Mouse (Mus musculus) spleen, postnatal 4 days (tissue): ENCODE data around the gene Sf1.

ENCODE experiments used
- DNase-seq, 2 experiments: peaks; one replicate each; pipeline ENCODE4 v3.0.0; 2022; ENCODE audit warnings: low spot score in 2 of 2

The Sf1 gene

DNA sequence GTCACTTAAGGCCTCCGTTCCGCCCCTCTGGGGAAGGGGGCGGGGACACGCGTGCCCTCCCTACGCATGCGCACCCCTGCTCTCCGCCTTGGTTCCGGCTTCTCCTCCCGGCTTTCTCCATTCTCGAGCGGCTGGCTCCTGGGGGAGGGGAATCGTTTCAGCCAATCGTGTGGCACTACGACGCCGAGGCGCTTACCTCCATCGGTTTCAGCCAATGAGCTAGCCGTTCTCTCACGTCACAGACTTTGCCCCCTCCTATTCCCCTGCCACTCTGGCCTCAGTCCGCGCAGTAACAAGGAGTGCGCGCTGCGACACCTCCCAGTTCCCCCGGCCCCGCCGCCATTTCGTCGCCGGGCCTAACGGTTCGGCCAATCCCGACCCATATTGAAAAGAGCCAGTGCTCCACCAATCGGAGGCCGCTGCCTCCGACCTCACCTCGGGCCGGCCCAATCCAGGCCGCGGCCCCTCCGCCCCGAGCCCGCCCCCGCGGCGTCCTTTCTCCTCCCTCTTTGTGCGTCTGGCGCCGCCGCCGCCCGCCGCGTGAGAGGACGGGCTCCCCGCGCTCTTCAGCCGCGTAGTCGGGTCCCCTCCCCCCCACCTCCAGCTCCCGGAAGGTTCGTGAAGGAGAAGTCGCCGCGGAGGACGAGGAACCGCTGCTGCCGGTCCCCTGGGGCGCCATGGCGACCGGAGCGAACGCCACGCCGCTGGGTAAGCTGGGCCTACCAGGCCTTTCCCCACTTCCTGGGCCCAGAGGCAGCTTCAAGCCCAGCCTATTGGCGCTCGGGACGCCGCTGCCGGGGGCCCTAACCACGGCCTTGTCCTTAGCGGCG lies at the start of gene Sf1:
Gene Sf1 (plus strand): TSS at position 280 of the 830 bp plus-strand sequence.
- peak; percentile 100 for DNase-seq

DNA sequence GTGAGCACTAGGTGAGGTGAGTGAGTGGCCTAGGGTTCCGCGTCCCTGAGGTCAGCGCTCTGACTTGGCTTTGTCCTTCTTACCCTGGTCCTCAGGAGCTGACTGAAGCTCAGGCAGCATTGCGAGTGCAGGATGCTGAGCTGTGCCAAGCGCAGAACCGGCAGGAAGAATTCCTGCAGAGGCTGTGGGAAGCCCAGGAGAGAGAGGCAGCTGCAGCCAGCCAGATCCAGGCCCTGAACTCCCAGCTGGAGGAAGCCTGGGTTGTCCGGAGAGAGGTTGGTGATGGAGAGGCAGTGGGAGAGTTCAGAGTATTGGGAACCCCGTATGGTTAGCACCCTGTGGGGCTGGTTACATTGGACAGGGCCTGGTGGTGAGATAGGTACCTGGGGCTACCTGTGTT lies 49.7 kb upstream of the Sf1 start:
- no peak for DNase-seq

DNA sequence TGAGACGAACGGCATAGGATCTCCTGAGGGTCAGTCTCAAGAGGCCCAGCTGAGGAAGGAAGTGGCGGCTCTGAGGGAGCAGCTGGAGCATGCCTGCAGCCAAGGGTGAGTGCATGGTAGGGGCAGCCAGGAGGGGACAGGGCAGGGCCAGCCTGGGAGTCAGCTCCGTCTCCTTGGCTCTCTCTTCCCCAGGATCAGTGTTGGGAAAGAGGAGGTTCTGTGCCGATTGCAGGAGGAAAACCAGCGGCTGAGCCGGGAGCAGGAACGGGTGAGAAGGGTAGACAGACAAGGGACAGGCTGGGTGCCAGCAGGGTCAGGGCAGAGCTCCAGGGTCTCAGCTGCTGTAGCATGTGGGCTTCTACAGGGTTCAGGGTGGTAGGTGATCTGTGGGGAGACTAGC lies 49.0 kb upstream of the Sf1 start:
- DNase-seq, result no peak

DNA sequence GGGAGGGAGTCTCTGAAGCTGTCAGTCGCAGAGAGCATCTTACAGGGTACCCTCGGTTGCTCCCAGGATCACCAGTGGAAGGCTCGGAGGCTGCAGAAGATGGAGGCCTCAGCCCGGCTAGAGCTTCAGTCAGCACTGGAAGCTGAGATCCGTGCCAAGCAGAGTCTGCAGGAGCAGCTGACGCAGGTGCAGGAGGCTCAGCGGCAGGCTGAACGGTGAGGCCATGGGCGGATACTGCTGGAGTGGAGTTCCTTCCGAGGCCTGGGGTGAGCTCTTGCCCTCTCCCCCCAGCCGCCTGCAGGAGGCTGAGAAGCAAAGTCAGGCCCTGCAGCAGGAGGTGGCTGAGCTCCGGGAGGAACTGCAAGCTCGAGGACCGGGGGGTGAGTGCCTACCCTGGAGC lies 47.9 kb upstream of the Sf1 start:
- DNase-seq, result no peak

DNA sequence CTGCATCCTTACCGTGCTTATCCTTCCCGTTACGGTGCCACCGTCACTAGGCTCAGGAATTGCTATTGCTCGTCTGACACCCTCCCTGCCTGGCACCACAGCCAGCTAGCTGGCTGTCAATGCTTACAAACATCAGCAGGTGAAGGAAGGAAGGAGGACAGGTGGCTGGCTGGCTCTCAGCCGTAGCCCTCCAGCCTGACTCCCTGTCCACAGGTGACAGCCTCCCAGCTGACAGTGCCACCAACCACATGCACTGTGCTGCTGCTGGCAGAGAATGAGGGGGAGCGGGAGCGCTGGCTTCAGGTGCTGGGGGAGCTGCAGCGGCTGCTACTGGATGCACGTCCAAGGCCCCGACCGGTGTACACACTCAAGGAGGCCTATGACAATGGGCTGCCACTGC lies 45.3 kb upstream of the Sf1 start:
- DNase-seq, result no peak

DNA sequence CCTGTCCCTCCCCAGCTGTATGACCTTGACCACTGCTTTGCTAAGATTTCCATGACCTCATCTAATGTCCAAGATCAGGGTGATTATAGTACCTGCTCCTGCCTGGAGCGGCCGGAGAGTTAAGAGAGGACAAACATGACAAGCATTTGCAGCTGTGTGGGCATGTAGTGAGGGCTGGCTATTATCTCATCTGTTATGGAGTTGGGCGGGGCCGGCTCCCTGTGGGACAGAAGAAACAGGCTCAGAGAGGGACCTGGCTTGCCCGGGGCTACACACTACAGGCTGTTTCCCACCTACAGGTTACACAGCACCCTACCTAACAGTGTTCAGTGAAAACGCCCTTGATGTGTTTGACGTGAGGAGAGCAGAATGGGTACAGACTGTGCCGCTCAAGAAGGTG lies 42.1 kb upstream of the Sf1 start:
- no peak for DNase-seq

DNA sequence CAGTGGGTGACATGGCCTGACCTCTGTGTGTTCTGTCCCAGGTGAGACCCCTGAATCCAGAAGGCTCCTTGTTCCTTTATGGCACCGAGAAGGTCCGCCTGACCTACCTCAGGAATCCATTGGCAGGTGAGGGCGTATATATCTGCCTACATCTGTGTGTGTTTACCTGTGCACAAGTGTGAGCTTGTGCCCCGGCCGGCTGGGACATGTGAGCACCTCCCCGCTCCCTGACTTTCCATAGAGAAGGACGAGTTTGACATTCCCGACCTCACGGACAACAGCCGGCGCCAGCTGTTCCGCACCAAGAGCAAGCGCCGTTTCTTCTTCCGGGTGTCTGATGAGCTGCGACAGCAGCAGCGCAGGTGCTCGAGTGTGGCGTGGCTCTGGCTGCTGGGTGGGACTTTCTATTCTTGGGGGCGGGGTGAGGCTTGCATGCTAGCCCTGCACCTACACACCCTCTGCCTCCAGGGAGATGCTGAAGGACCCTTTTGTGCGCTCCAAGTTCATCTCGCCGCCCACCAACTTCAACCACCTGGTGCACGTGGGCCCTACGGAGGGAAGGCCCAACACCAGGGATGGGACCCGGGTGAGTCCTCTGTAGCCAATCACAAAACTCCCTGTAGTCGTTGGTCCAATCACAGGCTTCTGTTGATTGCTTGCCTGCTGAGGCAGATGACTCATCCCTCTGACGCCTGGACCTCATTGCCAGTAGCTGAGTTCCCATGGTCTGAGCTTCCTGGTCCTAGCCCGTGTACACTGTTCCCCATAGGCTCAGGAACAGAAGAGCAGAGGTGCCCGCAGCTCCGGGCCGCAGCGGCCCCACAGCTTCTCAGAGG lies 41.5 kb upstream of the Sf1 start:
- DNase-seq, result no peak

DNA sequence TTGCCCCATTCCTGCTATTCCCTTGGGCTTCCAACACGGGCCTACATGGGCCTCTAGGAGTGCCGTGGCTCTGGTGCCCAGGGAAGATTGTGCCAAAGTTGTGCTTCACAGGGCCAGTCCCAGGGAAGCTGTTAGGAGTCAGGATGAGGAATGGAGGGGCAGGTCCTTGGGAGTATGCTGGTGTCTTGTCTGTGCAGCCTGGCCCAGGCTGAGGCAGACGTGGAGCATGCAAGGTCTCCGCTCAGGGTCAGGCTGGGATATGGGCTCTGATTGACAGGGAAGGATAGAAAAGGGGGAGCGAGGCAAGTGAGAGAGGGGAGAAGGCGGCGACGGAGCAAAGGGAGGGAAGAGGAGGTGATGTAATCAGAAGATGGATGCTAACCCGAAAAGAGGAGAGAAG lies 38.7 kb upstream of the Sf1 start:
- no peak for DNase-seq

DNA sequence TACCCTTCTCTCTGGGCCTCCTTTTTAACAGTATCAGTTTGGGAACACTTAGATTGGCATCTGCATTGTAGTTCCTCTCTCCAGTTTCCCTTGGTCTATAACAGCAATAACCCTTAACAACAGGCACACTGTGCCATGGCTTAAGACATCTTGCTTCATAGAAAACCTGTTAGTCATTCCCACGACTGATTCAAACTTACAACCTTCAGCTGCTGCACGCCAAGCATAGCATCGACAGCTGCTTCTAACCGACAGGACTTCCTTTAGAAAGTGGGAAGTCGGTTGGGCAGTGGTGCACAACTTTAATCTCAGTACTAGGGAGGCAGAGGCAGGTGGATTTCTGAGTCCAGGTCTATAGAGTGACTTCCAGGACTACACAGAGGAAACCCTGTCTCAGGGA lies 32.3 kb upstream of the Sf1 start:
- DNase-seq, result no peak

DNA sequence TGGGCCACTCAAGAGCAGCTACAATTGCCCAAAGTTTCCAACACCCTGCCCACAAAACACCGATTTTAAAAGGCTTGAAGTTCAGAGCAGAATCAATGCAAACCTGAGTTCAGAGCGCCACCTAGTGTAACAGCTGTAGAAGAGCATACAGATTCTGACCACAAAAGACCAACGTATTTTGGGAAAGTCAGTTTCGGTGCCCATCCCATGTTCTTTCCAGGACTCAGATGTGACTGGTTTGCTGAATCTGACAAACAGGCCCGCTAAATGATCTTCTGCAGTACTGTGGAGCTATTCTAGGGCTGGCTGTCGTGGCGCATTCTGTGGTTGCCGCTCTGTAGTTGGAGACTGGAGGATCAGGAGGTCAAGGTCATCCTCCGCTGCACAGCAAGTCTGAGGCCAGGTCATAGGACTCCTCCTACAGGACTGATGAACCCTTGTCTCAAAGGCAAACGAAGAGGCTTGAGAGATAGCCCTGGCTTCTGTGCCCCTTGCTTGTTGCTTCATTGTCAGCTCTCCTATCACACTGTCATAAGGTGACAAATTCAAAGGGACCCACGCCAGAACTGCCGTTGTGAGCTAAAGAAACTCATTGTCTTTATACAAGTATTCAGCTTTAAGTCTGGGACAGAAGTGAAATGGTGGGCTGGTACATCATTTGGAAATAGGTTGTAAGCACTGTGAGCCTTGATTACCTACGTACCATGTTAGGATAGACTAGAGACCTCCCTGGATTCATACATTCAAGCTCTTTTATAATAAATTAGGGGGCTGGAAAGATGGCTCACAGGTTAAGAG lies 31.6 kb upstream of the Sf1 start:
- peak; percentile 61 to 83 for DNase-seq

DNA sequence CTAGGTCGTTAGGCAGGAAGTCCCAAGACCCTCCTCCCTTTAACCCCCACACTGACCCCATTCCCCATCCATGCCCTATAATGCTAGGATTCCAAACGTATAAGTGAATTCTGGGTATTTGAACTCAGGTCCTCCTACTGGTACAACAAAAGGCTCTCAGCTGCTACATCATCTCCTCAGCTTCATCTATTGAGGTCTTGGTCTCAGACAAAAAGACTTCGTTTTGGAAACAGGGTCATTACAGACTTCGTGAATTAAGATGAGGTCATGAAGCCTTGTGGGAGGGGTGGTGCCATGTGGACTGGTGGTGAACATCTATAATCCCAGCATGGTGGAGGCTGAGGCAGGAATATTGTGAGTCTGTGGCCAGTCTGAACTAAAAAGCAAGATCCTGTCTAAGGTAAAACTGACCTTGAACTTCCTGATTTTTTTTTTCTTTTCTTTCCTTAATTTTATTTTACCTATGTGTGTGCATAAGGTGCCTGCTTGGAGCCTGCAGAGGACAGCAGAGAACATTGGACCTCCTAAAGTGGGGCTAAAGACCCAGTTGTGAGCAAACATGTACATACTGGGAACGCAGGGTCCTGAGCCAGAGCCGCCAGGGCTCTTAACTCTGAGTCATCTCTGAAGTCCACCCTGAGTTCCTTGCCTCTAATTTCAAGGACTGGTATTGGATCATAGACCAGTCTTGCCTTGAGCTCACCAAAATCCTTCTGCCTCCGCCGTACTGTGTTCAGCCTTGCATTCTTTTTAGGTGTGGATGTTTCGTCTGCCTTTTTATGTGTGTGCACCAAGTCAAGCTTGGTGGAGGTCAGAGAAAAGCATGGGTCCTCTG lies 29.5 kb upstream of the Sf1 start:
- no peak for DNase-seq

DNA sequence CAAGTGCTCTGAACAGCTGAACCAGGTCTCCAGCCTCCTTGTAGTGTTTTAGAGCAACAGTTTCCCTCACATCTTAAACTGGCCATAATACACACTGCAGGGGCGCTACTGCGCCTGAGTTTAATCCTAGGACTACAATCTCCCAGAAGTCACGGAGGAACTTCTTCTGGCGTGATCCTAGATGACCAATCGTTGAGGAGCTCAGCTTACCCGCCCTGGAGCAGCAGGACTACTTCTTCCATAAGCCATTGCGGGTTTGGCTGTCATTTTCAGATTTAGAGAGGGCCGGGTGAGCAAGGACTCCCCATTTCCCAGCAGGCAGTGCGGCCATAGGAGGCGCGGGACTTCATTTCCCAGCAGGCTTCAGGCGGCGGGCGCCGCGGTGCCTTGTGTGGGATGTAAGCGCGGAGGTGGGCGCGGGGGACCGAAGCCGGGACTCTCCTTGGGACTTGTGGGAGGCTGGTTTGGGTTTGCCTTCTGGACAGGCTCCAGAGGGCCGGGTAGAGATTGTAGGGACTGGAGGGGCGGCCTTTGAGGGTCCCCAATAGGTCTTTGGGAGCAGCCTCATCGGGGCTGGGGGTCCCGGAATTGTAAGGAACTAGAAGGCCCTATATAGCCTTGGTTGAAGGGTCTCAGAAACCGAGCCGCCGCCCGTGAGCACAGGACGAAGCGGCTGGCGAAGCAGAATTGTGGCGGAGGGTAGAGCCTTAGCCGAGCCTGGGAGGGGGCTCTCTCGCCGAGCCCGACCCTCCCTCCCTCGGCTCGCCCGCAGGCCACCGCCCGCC lies 28.6 kb upstream of the Sf1 start, which contains the start of gene Men1:
Gene Men1 (plus strand): TSS at position 307 of the 785 bp plus-strand sequence.
- DNase-seq, result peak; percentile 87 to 92

DNA sequence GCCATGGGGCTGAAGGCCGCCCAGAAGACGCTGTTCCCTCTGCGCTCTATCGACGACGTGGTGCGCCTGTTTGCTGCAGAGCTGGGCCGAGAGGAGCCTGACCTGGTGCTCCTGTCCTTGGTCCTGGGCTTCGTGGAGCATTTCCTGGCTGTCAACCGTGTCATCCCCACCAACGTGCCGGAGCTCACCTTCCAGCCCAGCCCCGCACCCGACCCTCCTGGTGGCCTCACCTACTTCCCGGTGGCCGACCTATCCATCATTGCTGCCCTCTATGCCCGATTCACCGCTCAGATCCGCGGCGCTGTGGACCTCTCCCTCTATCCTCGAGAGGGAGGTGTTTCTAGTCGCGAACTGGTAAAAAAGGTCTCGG lies 28.0 kb upstream of the Sf1 start:
- DNase-seq, result peak in 1 of 2 experiments; percentile 41

DNA sequence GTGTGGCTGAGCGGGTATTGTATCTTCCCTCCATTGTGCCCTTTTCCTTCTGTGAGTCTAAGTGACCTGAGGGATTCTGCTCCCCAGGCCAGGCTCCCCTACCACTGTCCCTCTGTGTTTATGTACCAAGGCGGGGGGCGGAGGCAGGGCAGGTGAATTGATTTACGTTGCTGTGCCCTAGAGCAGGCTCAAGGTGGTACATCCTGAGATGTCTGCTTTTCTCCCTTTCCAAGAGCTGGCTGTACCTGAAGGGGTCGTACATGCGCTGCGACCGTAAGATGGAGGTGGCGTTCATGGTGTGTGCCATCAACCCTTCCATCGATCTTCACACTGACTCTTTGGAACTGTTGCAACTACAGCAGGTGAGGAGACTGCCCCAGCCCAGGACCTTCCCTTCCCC lies 26.6 kb upstream of the Sf1 start:
- no peak for DNase-seq

DNA sequence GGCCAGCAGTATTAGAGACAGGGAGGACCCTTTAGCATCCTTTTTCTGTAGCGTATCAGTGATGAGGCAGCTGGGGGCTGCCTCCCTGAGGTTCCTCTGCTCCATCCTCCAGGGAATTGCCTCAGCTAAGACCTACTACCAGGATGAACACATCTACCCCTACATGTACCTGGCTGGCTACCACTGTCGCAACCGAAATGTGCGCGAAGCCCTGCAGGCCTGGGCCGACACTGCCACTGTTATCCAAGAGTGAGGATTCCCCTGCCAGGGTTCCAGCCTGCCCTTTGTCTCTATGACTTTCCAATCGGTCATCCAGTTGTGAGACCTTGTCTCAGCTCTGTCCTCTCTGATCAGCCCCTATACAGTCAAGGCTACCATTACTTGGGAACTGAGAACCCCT lies 25.3 kb upstream of the Sf1 start:
- no peak for DNase-seq

DNA sequence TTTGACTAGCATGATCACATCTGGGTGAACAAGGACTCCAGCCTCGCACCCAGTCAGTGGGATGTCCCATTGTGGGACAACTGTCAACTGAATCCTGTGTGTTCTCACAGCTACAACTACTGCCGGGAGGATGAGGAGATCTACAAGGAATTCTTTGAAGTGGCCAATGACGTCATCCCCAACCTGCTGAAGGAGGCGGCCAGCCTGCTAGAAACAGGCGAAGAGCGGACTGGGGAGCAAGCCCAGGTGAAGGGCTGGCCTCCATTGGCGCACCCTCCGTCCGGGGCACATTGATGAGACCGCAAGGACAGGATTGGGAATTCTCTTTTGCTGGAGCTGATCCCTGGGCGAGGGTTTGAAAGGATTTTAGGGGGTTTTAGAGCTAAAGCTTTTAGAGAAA lies 24.8 kb upstream of the Sf1 start:
- no peak for DNase-seq

DNA sequence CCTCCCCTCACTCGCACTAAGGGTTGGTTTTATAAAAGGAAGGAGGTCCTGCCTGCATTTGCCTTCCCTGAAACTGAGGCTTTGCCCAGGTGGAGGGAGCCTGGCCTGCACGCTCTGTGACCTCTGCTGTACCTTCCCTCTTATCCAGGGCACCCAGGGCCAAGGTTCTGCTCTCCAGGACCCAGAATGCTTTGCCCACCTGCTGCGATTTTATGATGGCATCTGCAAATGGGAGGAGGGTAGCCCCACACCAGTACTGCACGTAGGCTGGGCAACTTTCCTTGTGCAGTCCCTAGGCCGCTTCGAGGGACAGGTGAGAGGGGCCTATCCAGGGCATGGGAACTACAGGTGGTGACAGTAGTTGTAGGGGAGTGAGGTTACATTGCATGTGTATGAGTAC lies 24.3 kb upstream of the Sf1 start:
- no peak for DNase-seq

DNA sequence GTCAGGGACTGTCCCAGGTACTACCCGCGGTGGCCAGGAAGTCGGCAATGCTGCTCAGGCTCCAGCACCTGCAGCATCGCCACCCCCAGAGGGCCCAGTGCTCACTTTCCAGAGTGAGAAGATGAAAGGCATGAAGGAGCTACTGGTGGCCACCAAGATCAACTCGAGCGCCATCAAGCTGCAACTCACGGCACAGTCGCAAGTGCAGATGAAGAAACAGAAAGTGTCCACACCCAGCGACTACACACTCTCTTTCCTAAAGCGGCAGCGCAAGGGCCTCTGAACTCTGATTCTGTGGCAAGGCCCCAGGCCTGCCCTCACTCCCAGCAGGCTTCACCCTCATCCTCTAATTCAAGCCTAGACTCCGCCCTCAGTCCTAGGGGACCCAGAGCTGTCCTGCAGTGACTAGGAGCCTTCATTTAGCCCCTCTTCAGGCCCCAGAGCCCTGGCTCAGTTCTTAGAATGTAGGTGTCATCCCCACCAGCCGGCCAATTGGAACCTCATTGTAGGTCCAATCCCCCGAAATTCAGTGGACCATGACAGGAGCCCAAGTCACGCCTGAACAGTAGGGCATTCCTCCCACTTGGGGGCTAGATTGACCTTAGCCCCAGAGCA lies 23.5 kb upstream of the Sf1 start:
- DNase-seq, result peak; percentile 81 to 87

DNA sequence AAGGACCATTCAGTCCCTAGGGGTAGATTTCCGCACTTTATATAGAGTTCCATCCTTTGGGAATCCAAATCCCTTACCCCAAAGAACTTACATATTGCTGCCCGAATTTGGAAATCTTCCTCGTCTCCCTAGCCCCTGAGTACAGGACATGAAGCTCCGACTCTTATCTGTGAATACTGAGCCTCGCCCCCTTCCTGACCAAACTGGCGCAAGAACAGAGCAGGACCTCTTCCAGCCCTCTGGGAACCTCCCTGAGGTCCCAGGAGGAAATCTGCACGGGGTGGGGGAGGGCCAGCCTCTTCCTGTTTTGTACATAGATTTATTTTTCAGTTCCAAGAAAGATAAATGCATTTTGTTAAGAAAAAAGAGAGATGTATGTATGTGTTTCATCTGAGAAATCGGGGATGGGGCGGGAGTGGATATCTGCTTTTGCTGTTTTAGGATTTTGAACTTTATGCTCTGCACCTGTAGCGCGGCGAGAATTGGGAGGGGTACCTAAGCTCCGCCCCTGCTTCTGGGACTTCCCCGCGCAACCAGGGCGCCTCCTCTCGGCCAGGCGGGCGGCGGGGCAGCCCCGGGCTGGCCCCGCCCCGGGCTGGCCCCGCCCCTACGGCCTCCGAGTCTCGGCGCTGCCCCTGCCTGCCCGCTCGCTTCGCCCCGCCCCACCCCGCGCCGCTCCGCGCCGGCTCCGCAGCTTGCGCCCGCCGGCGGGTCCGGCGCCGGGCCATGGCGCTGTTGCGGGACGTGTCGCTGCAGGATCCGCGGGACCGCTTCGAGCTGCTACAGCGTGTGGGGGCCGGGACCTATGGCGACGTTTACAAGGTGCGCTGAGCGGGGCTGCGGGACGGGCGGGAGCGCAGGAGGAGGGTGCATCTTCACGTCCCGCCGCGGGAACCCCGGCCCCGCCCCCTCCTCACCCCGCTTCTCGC lies 22.7 kb upstream of the Sf1 start, which contains the start of gene Map4k2:
Gene Map4k2 (plus strand): TSS at position 612 of the 929 bp plus-strand sequence.
- DNase-seq, result peak; percentile 91 to 97
